Mouse (Mus musculus) hindbrain, embryonic 16.5 days (tissue): ENCODE results near the gene Mtmr12. TPM values are rescaled to one million over a fixed set of nuclear protein-coding genes. Genes with fewer than 3 reads are reported as not detected.
"Not testable (repeated sequence)": the region's sequence is repeated elsewhere in the genome, so short reads cannot be mapped to it uniquely, and the experiment has no call there.

Source experiments
- ATAC-seq: fragments of 200-750 bp; cut with Nextera tagmentation; 2 replicates; pipeline ENCODE4 v1.8.0; 2017; ENCODE audit warnings: moderate TSS enrichment, moderate library complexity
- H3K27ac ChIP-seq: fragments of 300-500 bp; sonication (generic); 2 replicates; pipeline ENCODE4 v1.5.1; 2014; ENCODE audit warnings: low read depth, mild to moderate bottlenecking, control low read depth, low read length, moderate library complexity
- H3K27me3 ChIP-seq: fragments of 300-500 bp; sonication (generic); replicated peaks from 2 replicates; pipeline ENCODE4 v1.6.1; 2014; ENCODE audit warnings: low read length; ENCODE audit not compliant: control insufficient read depth, insufficient read depth
- H3K36me3 ChIP-seq: fragments of 300-500 bp; sonication (generic); 2 replicates; pipeline ENCODE4 v1.6.1; 2014; ENCODE audit warnings: mild to moderate bottlenecking, low read length, moderate library complexity, mixed read lengths; ENCODE audit not compliant: control insufficient read depth, insufficient read depth
- H3K4me1 ChIP-seq: fragments of 300-500 bp; sonication (generic); 2 replicates; pipeline ENCODE4 v1.6.1; 2014; ENCODE audit warnings: low read depth, low read length; ENCODE audit not compliant: control insufficient read depth, insufficient read depth
- H3K4me2 ChIP-seq: fragments of 300-500 bp; sonication (generic); 2 replicates; pipeline ENCODE4 v1.6.1; 2014; ENCODE audit warnings: mild to moderate bottlenecking, low read length, control low read depth, moderate library complexity
- H3K4me3 ChIP-seq: fragments of 300-500 bp; sonication (generic); 2 replicates; pipeline ENCODE4 v1.5.1; 2014; ENCODE audit warnings: mild to moderate bottlenecking, low read length, control low read depth, moderate library complexity
- H3K9ac ChIP-seq: fragments of 300-500 bp; sonication (generic); 2 replicates; pipeline ENCODE4 v1.6.1; 2014; ENCODE audit warnings: low read depth, mild to moderate bottlenecking, control low read depth, low read length, moderate library complexity
- H3K9me3 ChIP-seq: fragments of 300-500 bp; sonication (generic); 2 replicates; pipeline ENCODE4 v1.6.1; 2014; ENCODE audit warnings: mild to moderate bottlenecking, low read length, moderate library complexity; ENCODE audit not compliant: control insufficient read depth
- whole genome bisulfite sequencing: fragments of 180-500 bp; shearing (Covaris S2); extraction: QIAGEN DNeasy Blood & Tissue Kit; methylation state at CpG from one replicate; pipeline ENCODE4 v1.1.7; 2014; 5-methylcytosine and 5-hydroxymethylcytosine counted together
- polyA plus RNA-seq: library from polyadenylated mRNA; unstranded; fragments of >200 nt; fragmentation: Nextera tagmentation; extraction: Ambion mirVana; gene quantifications from 2 replicates; pipeline ENCODE4 v1.2.1, GENCODE M21; 2015

Mtmr12 gene
- polyA plus RNA-seq, 1 experiment from 2014 or later = 7.1 TPM

DNA sequence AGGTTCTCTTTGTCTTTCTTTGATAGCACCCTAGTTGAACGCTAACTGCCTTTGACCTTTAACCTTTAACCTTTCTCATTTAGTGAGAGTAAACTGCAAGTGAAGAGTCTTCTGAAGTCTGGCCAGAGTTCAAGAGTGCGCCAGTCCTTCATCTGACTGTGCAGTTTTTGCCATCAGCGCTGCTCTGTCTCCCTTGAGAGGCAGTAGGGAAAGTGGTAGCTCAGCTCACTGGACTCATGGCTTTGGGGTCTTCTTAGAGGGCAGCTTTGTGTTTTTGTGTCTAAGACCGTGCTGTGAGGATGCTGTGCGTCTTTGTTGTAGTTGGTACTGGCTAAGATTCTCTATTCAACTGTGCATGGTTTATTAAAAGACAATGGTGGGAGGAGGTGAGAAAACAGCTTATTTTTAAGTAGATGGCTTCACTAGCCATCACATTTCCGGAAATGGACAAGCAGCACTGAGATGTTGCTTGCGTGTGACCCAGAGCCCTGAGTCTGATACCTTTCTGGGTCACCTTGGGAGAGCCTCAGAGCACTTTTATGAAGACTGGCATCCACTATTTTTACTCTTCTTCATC is 1.9 kb downstream of the Mtmr12 start:
- no peaks in the 10 kb centered on the region for H3K9me3 ChIP-seq
- peaks cover 22% of the 10 kb centered on the region for H3K4me1 ChIP-seq
- peak overlapping the region; percentile 70 for H3K4me2 ChIP-seq
- 42% methylated on average over 7 of the region's 7 CpGs for WGBS
- H3K4me3 ChIP-seq = peak overlapping the region; percentile 97; the same call in 1 of the 2 replicates
- ATAC-seq = no peak
- no peak overlapping the region for H3K27ac ChIP-seq
- H3K9ac ChIP-seq = no peak overlapping the region
- 0 out of 2 replicates have a peak, but pooled peaks cover 2% of the 10 kb centered on the region for H3K27me3 ChIP-seq
- H3K36me3 ChIP-seq = no peaks in the 10 kb centered on the region

DNA sequence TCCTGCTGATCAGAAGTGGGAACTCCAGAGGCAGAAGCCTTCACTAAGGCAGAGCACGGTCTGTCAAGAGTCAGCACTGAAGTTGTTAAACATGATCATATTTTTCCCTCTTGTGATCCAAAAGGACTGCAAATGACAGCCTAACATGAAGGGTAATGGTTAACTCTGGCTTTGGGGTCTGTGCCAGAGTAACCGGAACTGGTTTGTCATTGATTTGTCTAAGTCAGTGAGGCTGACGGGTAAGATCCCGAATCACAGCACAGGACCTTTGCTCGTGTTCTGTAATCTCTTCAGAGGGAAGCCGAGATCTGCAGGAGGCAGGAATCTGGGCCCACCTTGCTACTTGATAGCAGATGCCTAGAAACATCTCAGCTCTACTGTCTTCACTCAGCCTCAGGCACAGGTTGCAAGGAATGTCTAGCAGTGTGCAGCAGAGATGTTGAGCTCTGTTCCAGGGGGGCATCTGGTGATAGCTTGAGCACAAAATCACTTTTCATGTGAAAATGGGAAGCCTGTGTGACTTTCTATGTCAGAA is 2.8 kb downstream of the Mtmr12 start:
- Histone ChIP-seq H3K9ac (no peak overlapping the region), H3K27me3 (no peaks in the 10 kb centered on the region), H3K36me3 (no peaks in the 10 kb centered on the region), H3K4me1 (peaks cover 26% of the 10 kb centered on the region), H3K9me3 (no peaks in the 10 kb centered on the region), H3K4me3 (no peak overlapping the region), H3K27ac (no peak overlapping the region), H3K4me2 (no peak overlapping the region)
- 67% methylated on average over 6 of the region's 6 CpGs for WGBS
- ATAC-seq = no peak

DNA sequence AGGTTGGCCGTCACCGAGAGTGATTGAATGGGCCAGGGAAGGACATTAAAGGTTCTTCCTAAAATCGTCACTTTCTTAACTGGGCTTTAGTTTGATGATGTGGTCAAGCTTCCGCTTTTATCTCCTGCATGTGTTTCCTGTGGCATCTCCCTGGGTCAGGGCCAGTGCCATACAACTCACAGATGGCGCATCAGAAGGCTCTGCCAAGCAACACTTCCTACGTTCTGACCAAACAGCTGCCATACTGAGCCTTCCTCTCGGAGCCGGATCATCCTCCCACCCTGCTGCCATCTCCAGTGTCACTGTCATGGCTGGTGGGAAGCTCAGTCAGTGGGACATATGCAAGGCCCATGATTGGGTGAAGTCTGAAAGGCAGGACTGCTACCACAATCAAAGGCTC is 6.7 kb downstream of the Mtmr12 start:
- ATAC-seq = peak; percentile 52
- Histone ChIP-seq H3K9ac (no peak overlapping the region), H3K4me2 (no peak overlapping the region), H3K27me3 (no peaks in the 10 kb centered on the region), H3K4me1 (peaks cover 11% of the 10 kb centered on the region), H3K9me3 (no peaks in the 10 kb centered on the region), H3K36me3 (no peaks in the 10 kb centered on the region), H3K4me3 (no peak overlapping the region), H3K27ac (no peak overlapping the region)
- WGBS = 69% methylated on average over 8 of the region's 8 CpGs

DNA sequence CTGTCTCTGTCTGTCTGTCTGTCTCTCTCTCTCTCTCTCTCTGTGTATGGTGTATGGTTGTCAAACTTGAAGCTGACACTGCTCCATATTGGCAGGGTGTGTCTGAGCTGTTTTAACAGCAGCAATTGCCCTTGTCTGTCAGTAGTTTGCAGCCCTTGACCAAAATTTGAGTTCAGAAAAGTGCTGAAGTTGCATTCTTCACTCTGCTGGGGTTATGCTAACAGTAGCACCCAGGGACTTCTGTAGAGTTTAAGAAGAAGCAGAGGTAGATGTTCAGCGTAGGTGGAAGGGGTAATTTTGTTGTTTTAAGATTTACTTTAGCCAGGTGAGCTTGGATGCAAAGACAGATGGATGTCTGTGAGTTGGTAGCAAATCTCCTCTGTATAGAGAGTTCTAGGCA is 7.4 kb downstream of the Mtmr12 start:
- H3K4me3 ChIP-seq = no peak overlapping the region
- no peaks in the 10 kb centered on the region for H3K36me3 ChIP-seq
- H3K4me1 ChIP-seq = peaks cover 5% of the 10 kb centered on the region
- no peak for ATAC-seq
- no peaks in the 10 kb centered on the region for H3K9me3 ChIP-seq
- 97% methylated on average over 1 of the region's 1 CpGs for WGBS
- no peak overlapping the region for H3K27ac ChIP-seq
- no peak overlapping the region for H3K4me2 ChIP-seq
- H3K9ac ChIP-seq = no peak overlapping the region
- no peaks in the 10 kb centered on the region for H3K27me3 ChIP-seq

GRCm38 (mm10) chr15:12214531-12215414 is 9.9 kb downstream of the Mtmr12 start:
- no peak overlapping the region for H3K9ac ChIP-seq
- no peaks in the 10 kb centered on the region for H3K27me3 ChIP-seq
- no peaks in the 10 kb centered on the region for H3K9me3 ChIP-seq
- H3K4me3 ChIP-seq = no peak overlapping the region
- no peaks in the 10 kb centered on the region for H3K36me3 ChIP-seq
- no peak overlapping the region for H3K4me2 ChIP-seq
- no peak overlapping the region for H3K27ac ChIP-seq
- no peak for ATAC-seq
- H3K4me1 ChIP-seq = peaks cover 3% of the 10 kb centered on the region
- 77% methylated on average over 14 of the region's 14 CpGs for WGBS

DNA sequence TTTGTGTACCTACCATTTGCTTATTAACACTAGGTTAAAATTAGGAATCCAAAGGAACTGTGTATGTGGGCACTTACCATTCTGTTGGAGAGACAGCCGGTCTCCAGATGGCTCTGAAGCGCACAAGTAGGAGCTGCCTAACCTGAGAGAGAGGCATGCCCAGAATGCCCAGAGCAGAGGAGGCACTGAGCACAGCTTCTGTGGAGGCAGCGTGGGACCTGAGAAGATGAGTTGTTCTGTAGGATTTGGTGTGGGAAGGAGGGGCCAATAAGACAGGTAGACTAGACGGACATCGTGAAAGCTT is 10.5 kb downstream of the Mtmr12 start:
- ATAC-seq = no peak
- Histone ChIP-seq H3K4me1 (peaks cover 3% of the 10 kb centered on the region), H3K27ac (no peak overlapping the region), H3K36me3 (no peaks in the 10 kb centered on the region), H3K4me3 (no peak overlapping the region), H3K9me3 (no peaks in the 10 kb centered on the region), H3K4me2 (no peak overlapping the region), H3K9ac (no peak overlapping the region), H3K27me3 (no peaks in the 10 kb centered on the region)
- 84% methylated on average over 5 of the region's 5 CpGs for WGBS

DNA sequence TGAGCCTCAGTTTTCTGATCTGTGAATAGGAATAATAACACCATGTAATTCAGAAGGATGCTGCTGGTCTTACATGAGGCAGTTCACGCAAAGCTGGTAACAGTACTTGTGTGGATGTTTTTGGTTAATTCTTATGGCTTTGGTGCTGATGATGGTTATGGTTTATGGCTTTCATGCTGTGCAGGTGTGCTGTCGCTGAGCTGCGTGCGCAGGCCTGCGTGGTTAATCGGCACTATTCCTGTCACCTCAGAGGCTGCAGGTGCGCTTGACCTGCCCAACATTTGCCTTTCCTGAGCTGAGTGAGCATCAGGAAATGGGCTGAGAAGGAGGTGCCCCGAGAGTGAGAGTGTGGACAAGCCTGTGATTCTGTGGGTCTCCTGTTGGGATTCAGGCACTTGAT is 11.3 kb downstream of the Mtmr12 start:
- no peak for ATAC-seq
- 96% methylated on average over 8 of the region's 8 CpGs for WGBS

GRCm38 (mm10) chr15:12216798-12217197 is 12.0 kb downstream of the Mtmr12 start:
- peaks cover 4% of the 10 kb centered on the region for H3K4me1 ChIP-seq
- H3K36me3 ChIP-seq = no peaks in the 10 kb centered on the region
- no peaks in the 10 kb centered on the region for H3K27me3 ChIP-seq
- H3K9me3 ChIP-seq = no peaks in the 10 kb centered on the region
- no peak for ATAC-seq
- no peak overlapping the region for H3K4me2 ChIP-seq
- WGBS = 76% methylated on average over 13 of the region's 13 CpGs
- no peak overlapping the region for H3K27ac ChIP-seq
- no peak overlapping the region for H3K4me3 ChIP-seq
- no peak overlapping the region for H3K9ac ChIP-seq

More for the DNA sequence above, 11.3 kb downstream of the Mtmr12 start:
- Histone ChIP-seq H3K4me2 (no peak overlapping the region), H3K9ac (no peak overlapping the region), H3K27ac (no peak overlapping the region), H3K9me3 (no peaks in the 10 kb centered on the region), H3K4me1 (peaks cover 3% of the 10 kb centered on the region), H3K27me3 (no peaks in the 10 kb centered on the region), H3K4me3 (no peak overlapping the region), H3K36me3 (no peaks in the 10 kb centered on the region)

DNA sequence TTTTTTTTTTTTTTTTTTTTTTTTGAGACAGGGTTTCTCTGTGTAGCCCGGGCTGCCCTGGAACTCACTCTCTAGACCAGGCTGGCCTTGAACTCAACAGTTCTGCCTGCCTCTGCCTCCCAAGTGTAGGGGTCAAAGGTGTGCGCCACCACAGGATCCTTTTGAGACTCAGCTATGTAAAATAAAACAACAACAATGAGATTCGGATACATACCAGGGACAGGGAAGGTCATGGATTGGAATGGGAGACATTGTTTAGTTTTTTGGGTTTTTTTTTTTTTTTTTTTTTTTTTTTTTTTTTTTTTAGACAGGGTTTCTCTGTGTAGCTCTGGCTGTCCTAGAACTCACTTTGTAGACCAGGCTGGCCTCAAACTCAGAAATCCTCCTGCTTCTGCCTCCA is 12.5 kb downstream of the Mtmr12 start:
- not testable (repeated sequence) for H3K27me3 ChIP-seq, H3K9ac ChIP-seq, H3K27ac ChIP-seq, H3K4me1 ChIP-seq, H3K4me3 ChIP-seq, H3K4me2 ChIP-seq, H3K36me3 ChIP-seq, ATAC-seq, H3K9me3 ChIP-seq
- WGBS = 86% methylated on average over 3 of the region's 3 CpGs
